In the genomic region with DNA sequence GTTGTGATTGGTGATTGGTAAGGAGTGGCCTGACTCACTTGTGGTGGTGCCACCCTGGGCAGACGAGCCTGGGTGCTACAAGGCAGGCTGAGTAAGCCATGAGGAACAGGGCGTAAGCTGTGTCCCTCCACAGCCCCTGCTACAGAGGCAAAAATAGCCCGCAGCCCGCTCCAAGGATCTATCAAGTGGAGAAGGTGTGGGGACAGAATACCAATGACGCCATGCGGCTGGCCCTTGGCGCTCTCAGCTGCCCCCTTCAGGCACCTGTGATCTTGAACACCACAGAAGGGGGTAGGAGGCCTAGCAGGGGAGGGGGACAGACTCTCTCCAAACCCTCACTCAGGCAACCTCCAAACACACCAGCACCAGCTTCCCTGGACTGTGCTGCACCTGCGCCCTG, we compare ENCODE assay signal across 17 mouse cellular contexts. TPM values are rescaled to one million over a fixed set of nuclear protein-coding genes. Genes with fewer than 3 reads are reported as not detected.
DNase-seq lines count a peak whose midpoint lies in the region; ATAC-seq and TF ChIP-seq lines count a peak whose summit lies in the region.
"Had no signal": no experiment of that assay in that cellular context is flagged by ENCODE, and none has a peak within 500 bp of the region (broad histone marks: within the 10 kb centered on the region; RNA-seq: fewer than 3 reads in every experiment).

No protein-coding gene starts in this region.

- TF ChIP-seq CTCF in gastrocnemius, adult 2 months (IDR thresholded peaks at IDR 0.05): peak; percentile 41; the same call in 1 of the 2 replicates
- TF ChIP-seq CTCF in stomach, postnatal 0 days (IDR thresholded peaks at IDR 0.05; ENCODE audit: low read depth): no peak

- ATAC-seq in heart, embryonic 12.5 days (ENCODE audit: insufficient number of reproducible peaks, low FRiP score): peak; percentile 52
- ATAC-seq in stomach, postnatal 0 days (ENCODE audit: low FRiP score, low TSS enrichment): no peak

- H3K36me3 ChIP-seq in heart, embryonic 12.5 days: peaks cover 69% of the 10 kb centered on the region
- peaks cover 28% of the 10 kb centered on the region for H3K36me3 ChIP-seq in stomach, postnatal 0 days (ENCODE audit: control insufficient read depth, insufficient read depth, low read length)

- peak; percentile 67 for DNase-seq in gastrocnemius, adult 2 months
- no peak for DNase-seq in gastrocnemius, postnatal 10 days
- DNase-seq in right cerebral cortex, postnatal 10 days (ENCODE audit: low spot score in 2 of 2): peak; percentile 39 to 52
- DNase-seq in right cerebral cortex, postnatal 25 days: no peak
- peak; percentile 77 for DNase-seq in heart, postnatal 4 days
- DNase-seq in yolk sac, embryonic 10.5 days (ENCODE audit: low spot score): no peak
- no peak for DNase-seq in stomach, postnatal 0 days (ENCODE audit: low spot score)
- DNase-seq: adrenal gland, postnatal 14 days; cerebellum, adult 9-11 months; kidney, adult 11 months; kidney, postnatal 14 days; thymus, adult 2 months had no signal

- H3K27me3 ChIP-seq in heart, embryonic 12.5 days (replicated peaks): no peaks in the 10 kb centered on the region
- H3K27me3 ChIP-seq in stomach, postnatal 0 days (ENCODE audit: control insufficient read depth, insufficient read depth, low read length): no peaks in the 10 kb centered on the region
- H3K27me3 ChIP-seq: hindbrain, embryonic 12.5 days; liver, embryonic 15.5 days had no signal

- 56% methylated on average over 8 of the region's 8 CpGs for WGBS in heart, embryonic 12.5 days
- WGBS in stomach, postnatal 0 days: 89% methylated on average over 8 of the region's 8 CpGs

- H3K27ac ChIP-seq in gastrocnemius, adult 2 months: peak overlapping the region; percentile 40; the same call in 1 of the 2 replicates
- peak overlapping the region; percentile 80 for H3K27ac ChIP-seq in heart, embryonic 12.5 days (ENCODE audit: poor library complexity, severe bottlenecking)
- H3K27ac ChIP-seq in stomach, postnatal 0 days (replicated peaks): no peak overlapping the region
- H3K27ac ChIP-seq: hindbrain, embryonic 12.5 days; limb, embryonic 10.5 days; liver, embryonic 15.5 days had no signal

- no peak overlapping the region for H3K9ac ChIP-seq in heart, embryonic 12.5 days
- H3K9ac ChIP-seq in stomach, postnatal 0 days (ENCODE audit: low read length): no peak overlapping the region
- H3K9ac ChIP-seq: hindbrain, embryonic 12.5 days; liver, embryonic 15.5 days had no signal

- peak overlapping the region; percentile 18; the same call in 1 of the 2 replicates for H3K4me2 ChIP-seq in heart, embryonic 12.5 days
- no peak overlapping the region for H3K4me2 ChIP-seq in stomach, postnatal 0 days (replicated peaks; ENCODE audit: low read depth)
- H3K4me2 ChIP-seq: hindbrain, embryonic 12.5 days; liver, embryonic 15.5 days had no signal

- no peaks in the 10 kb centered on the region for H3K9me3 ChIP-seq in heart, embryonic 12.5 days (replicated peaks)
- no peaks in the 10 kb centered on the region for H3K9me3 ChIP-seq in stomach, postnatal 0 days (ENCODE audit: control insufficient read depth, low read length)
- H3K9me3 ChIP-seq: hindbrain, embryonic 12.5 days; limb, embryonic 10.5 days; liver, embryonic 15.5 days had no signal

- H3K4me1 ChIP-seq in heart, embryonic 12.5 days (replicated peaks): peaks cover 34% of the 10 kb centered on the region
- no peaks in the 10 kb centered on the region for H3K4me1 ChIP-seq in stomach, postnatal 0 days (replicated peaks; ENCODE audit: control insufficient read depth, insufficient read depth)
- H3K4me1 ChIP-seq: limb, embryonic 10.5 days; liver, embryonic 15.5 days had no signal

- no peak overlapping the region for H3K4me3 ChIP-seq in gastrocnemius, adult 2 months
- no peak overlapping the region for H3K4me3 ChIP-seq in heart, embryonic 12.5 days
- no peak overlapping the region for H3K4me3 ChIP-seq in stomach, postnatal 0 days (ENCODE audit: low read depth, low read length)
- H3K4me3 ChIP-seq: erythroblast, embryonic 14.5 days; hindbrain, embryonic 12.5 days; limb, embryonic 10.5 days; liver, embryonic 15.5 days had no signal

- intact Hi-C loops in gastrocnemius, adult 2 months (cut with DNase I): no loop called here

- TF ChIP-seq EP300 in stomach, postnatal 0 days (optimal IDR thresholded peaks at IDR 0.05): no peak

RNA-seq across cellular contexts. Expression of a gene that starts 15.3 kb away (rescaled TPM):
- 1 to 10 TPM; 7.2 to 9.0 TPM for total RNA-seq in gastrocnemius, adult 2 months (2021)
- total RNA-seq in gastrocnemius, postnatal 10 days (2021): 10 to 100 TPM; 11.0 to 15.2 TPM
- polyA plus RNA-seq in heart, embryonic 12.5 days (2016; fragmentation: Nextera tagmentation; extraction: Ambion mirVana): 25.5 and 26.3 TPM in 2 replicates
- 10 to 100 TPM; 22.1 to 28.5 TPM for total RNA-seq in heart, postnatal 4 days (2021)
- 14.2 and 15.3 TPM in 2 replicates for polyA plus RNA-seq in stomach, postnatal 0 days (2015; fragmentation: Nextera tagmentation; extraction: Ambion mirVana)

RNA-seq across cellular contexts. Expression of a gene that starts 15.4 kb away (rescaled TPM):
- 1 to 10 TPM; 4.9 to 8.2 TPM for total RNA-seq in gastrocnemius, adult 2 months (2021)
- 1 to 10 TPM; 7.7 to 8.4 TPM for total RNA-seq in gastrocnemius, postnatal 10 days (2021)
- 25.8 and 28.0 TPM in 2 replicates for polyA plus RNA-seq in heart, embryonic 12.5 days (2016; fragmentation: Nextera tagmentation; extraction: Ambion mirVana)
- 10 to 100 TPM; 16.2 to 18.6 TPM for total RNA-seq in heart, postnatal 4 days (2021)
- polyA plus RNA-seq in stomach, postnatal 0 days (2015; fragmentation: Nextera tagmentation; extraction: Ambion mirVana): 24.8 and 25.3 TPM in 2 replicates

RNA-seq across cellular contexts. Expression of a gene that starts 25.7 kb away (rescaled TPM):
- total RNA-seq in gastrocnemius, adult 2 months (2021): 1 to 10 TPM; 6.0 to 9.0 TPM
- 1 to 10 TPM; 6.0 to 7.2 TPM for total RNA-seq in gastrocnemius, postnatal 10 days (2021)
- 12.8 and 15.2 TPM in 2 replicates for polyA plus RNA-seq in heart, embryonic 12.5 days (2016; fragmentation: Nextera tagmentation; extraction: Ambion mirVana)
- total RNA-seq in heart, postnatal 4 days (2021): 1 to 10 TPM; 7.2 to 7.8 TPM
- polyA plus RNA-seq in stomach, postnatal 0 days (2015; fragmentation: Nextera tagmentation; extraction: Ambion mirVana): 11.4 and 12.4 TPM in 2 replicates

Comparison
In these comparisons a context has a peak if more than half of its experiments do, and no peak if none do; other contexts are left out.
1. DNase-seq: peak in gastrocnemius, adult 2 months (single experiment), right cerebral cortex, postnatal 10 days (2 of 2) and heart, postnatal 4 days (single experiment); none in gastrocnemius, postnatal 10 days (single experiment), right cerebral cortex, postnatal 25 days (single experiment), yolk sac, embryonic 10.5 days (single experiment) and stomach, postnatal 0 days (single experiment).